Mouse (Mus musculus): ENCODE results near the gene Parp1. TPM values are rescaled to one million over a fixed set of nuclear protein-coding genes. Genes with fewer than 3 reads are reported as not detected.

Parp1 gene
- polyA plus RNA-seq (2015; fragmentation: Nextera tagmentation; extraction: Ambion mirVana) = 31.9 and 32.3 TPM in 2 replicates

GRCm38 (mm10) chr1:180568761-180569452 is at the start of gene Parp1:
Parp1 (plus strand) TSS chr1:180568924.

GRCm38 (mm10) chr1:180641137-180641517 is 72.4 kb downstream of the Parp1 start, which contains the start of gene Lin9:
Lin9 (plus strand) TSS chr1:180641150.

Small RNA genes within 50 kb of the gene (microRNA-seq; reads per million reads assigned to microRNA genes)
- gene Mir6904 = not detected

Other genes starting within 250 kb of the Parp1 start
- gene Itpkb, start 238.4 kb upstream of the Parp1 start, polyA plus RNA-seq (2015; fragmentation: Nextera tagmentation; extraction: Ambion mirVana) = 10.5 and 11.9 TPM in 2 replicates
- gene Stum, start 85.4 kb upstream of the Parp1 start, polyA plus RNA-seq (2015; fragmentation: Nextera tagmentation; extraction: Ambion mirVana) = 26.7 and 28.8 TPM in 2 replicates
- gene Lin9, start 72.2 kb downstream of the Parp1 start, polyA plus RNA-seq (2015; fragmentation: Nextera tagmentation; extraction: Ambion mirVana) = 3.7 and 4.3 TPM in 2 replicates
- gene Mixl1, start 128.1 kb downstream of the Parp1 start, polyA plus RNA-seq (2015; fragmentation: Nextera tagmentation; extraction: Ambion mirVana) = 0.11 TPM in 1 of 2 replicates, not detected in the other
- 20.0 and 23.1 TPM in 2 replicates for gene Acbd3, start 157.1 kb downstream of the Parp1 start, polyA plus RNA-seq (2015; fragmentation: Nextera tagmentation; extraction: Ambion mirVana)
- gene H3f3a, start 245.0 kb downstream of the Parp1 start, polyA plus RNA-seq (2015; fragmentation: Nextera tagmentation; extraction: Ambion mirVana) = 1,358 and 1,510 TPM in 2 replicates